In genomic region chr16:55986001-55986400, GRCm38 (mm10) we compare ENCODE assay signal across 23 mouse cellular contexts. TPM values are rescaled to one million over a fixed set of nuclear protein-coding genes. Genes with fewer than 3 reads are reported as not detected.
DNase-seq lines count a peak whose midpoint lies in the region; ATAC-seq lines count a peak whose summit lies in the region.
"Had no signal": no experiment of that assay in that cellular context is flagged by ENCODE, and none has a peak within 500 bp of the region (broad histone marks: within the 10 kb centered on the region; RNA-seq: fewer than 3 reads in every experiment).

No protein-coding gene starts in this region.

- no peak overlapping the region for H3K9ac ChIP-seq in heart, embryonic 12.5 days

- H3K36me3 ChIP-seq in heart, embryonic 12.5 days, result peaks cover 42% of the 10 kb centered on the region

- no peaks in the 10 kb centered on the region for H3K4me1 ChIP-seq in heart, embryonic 12.5 days (replicated peaks)

- no peak for ATAC-seq in heart, embryonic 12.5 days (ENCODE audit: insufficient number of reproducible peaks, low FRiP score)
- ATAC-seq in erythroid progenitor cell, adult 5-6 weeks (replicated peaks; ENCODE audit: low FRiP score, poor library complexity, severe bottlenecking), result no peak
- ATAC-seq: activated CD4-positive, CD25-positive, alpha-beta regulatory T cell, adult 4 months; CD4-positive, CD25-positive, alpha-beta regulatory T cell, adult 4 months; Patski had no signal

- no peak overlapping the region for H3K27ac ChIP-seq in heart, embryonic 12.5 days (ENCODE audit: poor library complexity, severe bottlenecking)

- no peaks in the 10 kb centered on the region for H3K27me3 ChIP-seq in heart, embryonic 12.5 days (replicated peaks)
- H3K27me3 ChIP-seq: CH12.LX, Patski had no signal

- no peak overlapping the region for H3K4me2 ChIP-seq in heart, embryonic 12.5 days

- no peaks in the 10 kb centered on the region for H3K9me3 ChIP-seq in heart, embryonic 12.5 days (replicated peaks)
- H3K9me3 ChIP-seq: G1E had no signal

- DNase-seq in adrenal gland, adult 2 months, result peak; percentile 47
- no peak for DNase-seq in adrenal gland, adult 18-20 months (ENCODE audit: low spot score in 2 of 2)
- peak; percentile 31 for DNase-seq in adrenal gland, postnatal 14 days
- DNase-seq in adrenal gland, postnatal 10 days, result no peak
- peak; percentile 59 for DNase-seq in heart, adult 11 months
- DNase-seq in 3T3-L1 (ENCODE audit: low read depth, low spot score), result peak; percentile 51
- DNase-seq: adrenal gland, adult 8-10 months; adrenal gland, postnatal 25 days; B cell, adult 2 months; cerebellum, adult 11 months; cerebellum, adult 11-12 months; cerebellum, adult 18-20 months; cerebellum, adult 2 months; cerebellum, adult 8-10 months; cerebellum, adult 9-10 months; cerebellum, adult 9-11 months had no signal

- no peak overlapping the region for H3K4me3 ChIP-seq in heart, embryonic 12.5 days

- 92% methylated on average over 3 of the region's 3 CpGs for WGBS in heart, embryonic 12.5 days

RNA-seq across cellular contexts. Expression of gene Zbtb11, which starts 12.3 kb away (rescaled TPM):
- 10 to 100 TPM; 16.7 to 25.3 TPM for total RNA-seq in adrenal gland, adult 2 months (2021)
- 4.2 and 4.6 TPM in 2 replicates for polyA plus RNA-seq in adrenal gland, adult 2 months (2012; rRNA removed)
- 10 to 100 TPM; 20.9 to 25.2 TPM for total RNA-seq in adrenal gland, adult 18-20 months (2021)
- total RNA-seq in adrenal gland, postnatal 14 days (2021), result 19.4 and 19.9 TPM in 2 replicates
- total RNA-seq in adrenal gland, postnatal 10 days (2021), result 10 to 100 TPM; 17.0 to 17.7 TPM
- polyA plus RNA-seq in heart, embryonic 12.5 days (2016; fragmentation: Nextera tagmentation; extraction: Ambion mirVana), result 14.2 and 17.3 TPM in 2 replicates
- total RNA-seq in erythroid progenitor cell, adult 5-6 weeks (2015; ENCODE audit: low replicate concordance), result 25.6 and 26.7 TPM in 2 replicates
- 37.4 and 39.4 TPM in 2 replicates for total RNA-seq in erythroid progenitor cell, adult 5-6 weeks (2017; ENCODE audit: low replicate concordance)

RNA-seq across cellular contexts. Expression of gene Rpl24, which starts 19.9 kb away (rescaled TPM):
- 100 to 1,000 TPM; 706 to 786 TPM for total RNA-seq in adrenal gland, adult 2 months (2021)
- 10.3 and 11.0 TPM in 2 replicates for polyA plus RNA-seq in adrenal gland, adult 2 months (2012; rRNA removed)
- 100 to 1,000 TPM; 715 to 723 TPM for total RNA-seq in adrenal gland, adult 18-20 months (2021)
- total RNA-seq in adrenal gland, postnatal 14 days (2021), result 762 and 869 TPM in 2 replicates
- 100 to 1,000 TPM; 800 to 819 TPM for total RNA-seq in adrenal gland, postnatal 10 days (2021)
- polyA plus RNA-seq in heart, embryonic 12.5 days (2016; fragmentation: Nextera tagmentation; extraction: Ambion mirVana), result 613 and 621 TPM in 2 replicates
- 398 and 515 TPM in 2 replicates for total RNA-seq in erythroid progenitor cell, adult 5-6 weeks (2015; ENCODE audit: low replicate concordance)
- 194 and 260 TPM in 2 replicates for total RNA-seq in erythroid progenitor cell, adult 5-6 weeks (2017; ENCODE audit: low replicate concordance)

RNA-seq across cellular contexts. Expression of gene Pcnp, which starts 43.5 kb away (rescaled TPM):
- total RNA-seq in adrenal gland, adult 2 months (2021), result 100 to 1,000 TPM; 100 to 110 TPM
- polyA plus RNA-seq in adrenal gland, adult 2 months (2012; rRNA removed), result 2.9 and 3.2 TPM in 2 replicates
- 100 to 1,000 TPM; 110 to 123 TPM for total RNA-seq in adrenal gland, adult 18-20 months (2021)
- total RNA-seq in adrenal gland, postnatal 14 days (2021), result 89.7 and 90.7 TPM in 2 replicates
- 10 to 100 TPM; 79.8 to 83.7 TPM for total RNA-seq in adrenal gland, postnatal 10 days (2021)
- 177 and 180 TPM in 2 replicates for polyA plus RNA-seq in heart, embryonic 12.5 days (2016; fragmentation: Nextera tagmentation; extraction: Ambion mirVana)
- total RNA-seq in erythroid progenitor cell, adult 5-6 weeks (2015; ENCODE audit: low replicate concordance), result 75.0 and 95.2 TPM in 2 replicates
- 97.5 and 100.0 TPM in 2 replicates for total RNA-seq in erythroid progenitor cell, adult 5-6 weeks (2017; ENCODE audit: low replicate concordance)

RNA-seq across cellular contexts. Expression of gene Cep97, which starts 51.3 kb away (rescaled TPM):
- total RNA-seq in adrenal gland, adult 2 months (2021), result 1 to 10 TPM; 6.1 to 9.3 TPM
- 0.27 and 0.34 TPM in 2 replicates for polyA plus RNA-seq in adrenal gland, adult 2 months (2012; rRNA removed)
- 1 to 10 TPM; 7.1 to 7.6 TPM for total RNA-seq in adrenal gland, adult 18-20 months (2021)
- 8.4 and 11.1 TPM in 2 replicates for total RNA-seq in adrenal gland, postnatal 14 days (2021)
- 1 to 10 TPM; 7.4 to 8.1 TPM for total RNA-seq in adrenal gland, postnatal 10 days (2021)
- 9.8 and 9.9 TPM in 2 replicates for polyA plus RNA-seq in heart, embryonic 12.5 days (2016; fragmentation: Nextera tagmentation; extraction: Ambion mirVana)
- 27.0 and 28.1 TPM in 2 replicates for total RNA-seq in erythroid progenitor cell, adult 5-6 weeks (2015; ENCODE audit: low replicate concordance)
- total RNA-seq in erythroid progenitor cell, adult 5-6 weeks (2017; ENCODE audit: low replicate concordance), result 17.6 and 18.2 TPM in 2 replicates

RNA-seq across cellular contexts. Expression of gene Trmt10c, which starts 51.6 kb away (rescaled TPM):
- 10 to 100 TPM; 19.2 to 22.3 TPM for total RNA-seq in adrenal gland, adult 2 months (2021)
- polyA plus RNA-seq in adrenal gland, adult 2 months (2012; rRNA removed), result 8.7 and 8.9 TPM in 2 replicates
- total RNA-seq in adrenal gland, adult 18-20 months (2021), result 10 to 100 TPM; 23.9 to 24.0 TPM
- 22.4 and 23.3 TPM in 2 replicates for total RNA-seq in adrenal gland, postnatal 14 days (2021)
- 10 to 100 TPM; 18.2 to 21.5 TPM for total RNA-seq in adrenal gland, postnatal 10 days (2021)
- 23.0 and 24.3 TPM in 2 replicates for polyA plus RNA-seq in heart, embryonic 12.5 days (2016; fragmentation: Nextera tagmentation; extraction: Ambion mirVana)
- 5.4 and 15.1 TPM in 2 replicates for total RNA-seq in erythroid progenitor cell, adult 5-6 weeks (2015; ENCODE audit: low replicate concordance)
- 4.0 and 9.4 TPM in 2 replicates for total RNA-seq in erythroid progenitor cell, adult 5-6 weeks (2017; ENCODE audit: low replicate concordance)

Comparison
In these comparisons a context has a peak if more than half of its experiments do, and no peak if none do; other contexts are left out.
1. DNase-seq: peak in adrenal gland, adult 2 months (single experiment), adrenal gland, postnatal 14 days (single experiment), heart, adult 11 months (single experiment) and 3T3-L1 (single experiment); none in adrenal gland, adult 18-20 months (0 of 2) and adrenal gland, postnatal 10 days (single experiment).